Mouse (Mus musculus) midbrain, embryonic 10.5 days (tissue): ENCODE measurements around the gene Ttc19. TPM values are rescaled to one million over a fixed set of nuclear protein-coding genes. Genes with fewer than 3 reads are reported as not detected.

Experiments used
- DNase-seq: peaks from one replicate; pipeline ENCODE4 v3.0.0-alpha.2; 2017; ENCODE audit warnings: low spot score
- H3K27ac ChIP-seq: fragments of 300-500 bp; sonication (generic); replicated peaks from 2 replicates; pipeline ENCODE4 v1.5.1; 2016; ENCODE audit warnings: mild to moderate bottlenecking
- H3K27me3 ChIP-seq: fragments of 300-500 bp; sonication (generic); 2 replicates; pipeline ENCODE4 v1.6.1; 2016; ENCODE audit warnings: low read depth, mild to moderate bottlenecking; ENCODE audit not compliant: poor library complexity, severe bottlenecking
- H3K36me3 ChIP-seq: fragments of 300-500 bp; sonication (generic); 2 replicates; pipeline ENCODE4 v1.6.1; 2016; ENCODE audit warnings: mild to moderate bottlenecking, moderate library complexity
- H3K4me1 ChIP-seq: fragments of 300-500 bp; sonication (generic); 2 replicates; pipeline ENCODE4 v1.6.1; 2016
- H3K4me3 ChIP-seq: fragments of 300-500 bp; sonication (generic); 2 replicates; pipeline ENCODE4 v1.5.1; 2016; ENCODE audit warnings: mild to moderate bottlenecking, moderate library complexity
- H3K9me3 ChIP-seq: fragments of 300-500 bp; sonication (generic); replicated peaks from 2 replicates; pipeline ENCODE4 v1.6.1; 2016; ENCODE audit warnings: mild to moderate bottlenecking
- WGBS: fragments of 180-500 bp; shearing (Covaris S2); methylation state at CpG from one replicate; pipeline ENCODE4 v1.1.7; 2016; 5-methylcytosine and 5-hydroxymethylcytosine counted together
- polyA plus RNA-seq: library from polyadenylated mRNA; unstranded; fragments of >200 nt; fragmentation: Nextera tagmentation; extraction: Ambion mirVana; gene quantifications from 2 replicates; pipeline ENCODE4 v1.2.1, GENCODE M21; 2016

Ttc19 gene
- polyA plus RNA-seq, 1 experiment from 2014 or later, result 15.7 TPM

GRCm38 (mm10) chr11:62298883-62299282 lies 17.6 kb downstream of the Ttc19 start:
- no peak for DNase-seq
- Histone ChIP-seq H3K36me3 (peaks cover 33% of the 10 kb centered on the region), H3K9me3 (no peaks in the 10 kb centered on the region), H3K4me3 (no peak overlapping the region), H3K27me3 (no peaks in the 10 kb centered on the region), H3K4me1 (peaks cover 6% of the 10 kb centered on the region; the same call in 1 of the 2 replicates), H3K27ac (no peak overlapping the region)
- 87% methylated on average over 6 of the region's 6 CpGs for WGBS

- Histone ChIP-seq H3K9me3 (no peaks in the 10 kb centered on the region), H3K4me3 (no peak overlapping the region), H3K27ac (no peak overlapping the region), H3K4me1 (peaks cover 6% of the 10 kb centered on the region; the same call in 1 of the 2 replicates), H3K36me3 (peaks cover 48% of the 10 kb centered on the region), H3K27me3 (no peaks in the 10 kb centered on the region)
- no peak for DNase-seq
- 96% methylated on average over 2 of the region's 2 CpGs for WGBS
These were observed 24.6 kb downstream of the Ttc19 start for GRCm38 (mm10) chr11:62305866-62306265.

- DNase-seq, result no peak
- Histone ChIP-seq H3K4me3 (no peak overlapping the region), H3K36me3 (peaks cover 76% of the 10 kb centered on the region), H3K4me1 (no peaks in the 10 kb centered on the region), H3K9me3 (no peaks in the 10 kb centered on the region), H3K27me3 (no peaks in the 10 kb centered on the region), H3K27ac (no peak overlapping the region)
- 92% methylated on average over 2 of the region's 2 CpGs for WGBS
These were observed 28.0 kb downstream of the Ttc19 start for GRCm38 (mm10) chr11:62309296-62309695.

GRCm38 (mm10) chr11:62314984-62315383 lies 33.7 kb downstream of the Ttc19 start:
- Histone ChIP-seq H3K27me3 (no peaks in the 10 kb centered on the region), H3K36me3 (peaks cover 94% of the 10 kb centered on the region), H3K4me3 (no peak overlapping the region), H3K9me3 (no peaks in the 10 kb centered on the region), H3K4me1 (no peaks in the 10 kb centered on the region), H3K27ac (no peak overlapping the region)
- DNase-seq, result no peak
- WGBS, result 96% methylated on average over 5 of the region's 5 CpGs

GRCm38 (mm10) chr11:62317746-62318145 lies 36.5 kb downstream of the Ttc19 start:
- DNase-seq, result no peak
- WGBS, result 92% methylated on average over 11 of the region's 11 CpGs
- H3K4me3 ChIP-seq, result no peak overlapping the region
- no peaks in the 10 kb centered on the region for H3K9me3 ChIP-seq
- H3K27ac ChIP-seq, result no peak overlapping the region
- no peaks in the 10 kb centered on the region for H3K4me1 ChIP-seq
- H3K27me3 ChIP-seq, result no peaks in the 10 kb centered on the region
- peaks cover 100% of the 10 kb centered on the region for H3K36me3 ChIP-seq

- no peaks in the 10 kb centered on the region for H3K27me3 ChIP-seq
- 97% methylated on average over 3 of the region's 3 CpGs for WGBS
- no peak overlapping the region for H3K27ac ChIP-seq
- no peak for DNase-seq
- H3K4me1 ChIP-seq, result no peaks in the 10 kb centered on the region
- H3K4me3 ChIP-seq, result no peak overlapping the region
- peaks cover 100% of the 10 kb centered on the region for H3K36me3 ChIP-seq
- no peaks in the 10 kb centered on the region for H3K9me3 ChIP-seq
These were observed 38.8 kb downstream of the Ttc19 start for GRCm38 (mm10) chr11:62320097-62320496.

- Histone ChIP-seq H3K27me3 (no peaks in the 10 kb centered on the region), H3K4me1 (no peaks in the 10 kb centered on the region), H3K36me3 (peaks cover 100% of the 10 kb centered on the region), H3K9me3 (no peaks in the 10 kb centered on the region), H3K4me3 (no peak overlapping the region), H3K27ac (no peak overlapping the region)
- 92% methylated on average over 3 of the region's 3 CpGs for WGBS
- DNase-seq, result no peak
These were observed 42.4 kb downstream of the Ttc19 start for GRCm38 (mm10) chr11:62323659-62324058.

- peaks cover 100% of the 10 kb centered on the region for H3K36me3 ChIP-seq
- H3K27me3 ChIP-seq, result no peaks in the 10 kb centered on the region
- no peaks in the 10 kb centered on the region for H3K4me1 ChIP-seq
- H3K9me3 ChIP-seq, result no peaks in the 10 kb centered on the region
- 96% methylated on average over 5 of the region's 5 CpGs for WGBS
- H3K27ac ChIP-seq, result no peak overlapping the region
- no peak overlapping the region for H3K4me3 ChIP-seq
- no peak for DNase-seq
These were observed 49.9 kb downstream of the Ttc19 start for GRCm38 (mm10) chr11:62331141-62331540.

GRCm38 (mm10) chr11:62332228-62332627 lies 51.0 kb downstream of the Ttc19 start:
- WGBS, result 95% methylated on average over 4 of the region's 4 CpGs
- Histone ChIP-seq H3K9me3 (no peaks in the 10 kb centered on the region), H3K27me3 (no peaks in the 10 kb centered on the region), H3K36me3 (peaks cover 100% of the 10 kb centered on the region), H3K4me3 (no peak overlapping the region), H3K27ac (no peak overlapping the region), H3K4me1 (no peaks in the 10 kb centered on the region)
- DNase-seq, result no peak

- H3K36me3 ChIP-seq, result peaks cover 93% of the 10 kb centered on the region
- no peaks in the 10 kb centered on the region for H3K4me1 ChIP-seq
- 96% methylated on average over 13 of the region's 13 CpGs for WGBS
- no peak for DNase-seq
- no peaks in the 10 kb centered on the region for H3K9me3 ChIP-seq
- no peaks in the 10 kb centered on the region for H3K27me3 ChIP-seq
- no peak overlapping the region for H3K4me3 ChIP-seq
- no peak overlapping the region for H3K27ac ChIP-seq
These were observed 61.7 kb downstream of the Ttc19 start for GRCm38 (mm10) chr11:62343002-62343401.

GRCm38 (mm10) chr11:62351948-62352347 lies 70.7 kb downstream of the Ttc19 start:
- Histone ChIP-seq H3K4me1 (no peaks in the 10 kb centered on the region), H3K27ac (no peak overlapping the region), H3K36me3 (peaks cover 99% of the 10 kb centered on the region), H3K27me3 (no peaks in the 10 kb centered on the region), H3K9me3 (no peaks in the 10 kb centered on the region), H3K4me3 (no peak overlapping the region)
- DNase-seq, result no peak
- 91% methylated on average over 4 of the region's 4 CpGs for WGBS

- Histone ChIP-seq H3K27me3 (no peaks in the 10 kb centered on the region), H3K9me3 (no peaks in the 10 kb centered on the region), H3K36me3 (peaks cover 97% of the 10 kb centered on the region), H3K27ac (no peak overlapping the region), H3K4me3 (no peak overlapping the region), H3K4me1 (no peaks in the 10 kb centered on the region)
- DNase-seq, result no peak
- 91% methylated on average over 2 of the region's 2 CpGs for WGBS
These were observed 73.9 kb downstream of the Ttc19 start for GRCm38 (mm10) chr11:62355216-62355615.

GRCm38 (mm10) chr11:62366879-62367278 lies 85.6 kb downstream of the Ttc19 start:
- H3K36me3 ChIP-seq, result peaks cover 92% of the 10 kb centered on the region
- H3K4me1 ChIP-seq, result no peaks in the 10 kb centered on the region
- 90% methylated on average over 6 of the region's 6 CpGs for WGBS

GRCm38 (mm10) chr11:62369924-62370323 lies 88.7 kb downstream of the Ttc19 start:
- no peak for DNase-seq
- Histone ChIP-seq H3K27ac (no peak overlapping the region), H3K36me3 (peaks cover 92% of the 10 kb centered on the region), H3K4me3 (no peak overlapping the region), H3K27me3 (no peaks in the 10 kb centered on the region), H3K4me1 (no peaks in the 10 kb centered on the region), H3K9me3 (no peaks in the 10 kb centered on the region)

More at GRCm38 (mm10) chr11:62366879-62367278, 85.6 kb downstream of the Ttc19 start:
- Histone ChIP-seq H3K27me3 (no peaks in the 10 kb centered on the region), H3K27ac (no peak overlapping the region), H3K4me3 (no peak overlapping the region), H3K9me3 (no peaks in the 10 kb centered on the region)
- DNase-seq, result no peak
